Mouse (Mus musculus) cortical plate, adult 2 months (tissue): Measurements from ENCODE around the gene Tulp1.

Experiments used
- CTCF ChIP-seq: fragments of 200-500 bp; IDR thresholded peaks from 2 replicates; pipeline ENCODE4 v1.5.1; 2011; ENCODE audit warnings: mild to moderate bottlenecking, control low read depth, low read length; ENCODE audit not compliant: insufficient read depth; ENCODE audit errors: extremely low read depth
- POLR2A ChIP-seq: fragments of 200-500 bp; IDR thresholded peaks from 2 replicates; pipeline ENCODE4 v1.6.1; 2011; ENCODE audit warnings: mild to moderate bottlenecking, low read length, control low read depth; ENCODE audit not compliant: insufficient read depth; ENCODE audit errors: extremely low read depth

- TF ChIP-seq CTCF (no peak), POLR2A (no peak)
These were observed 30.0 kb upstream of the Tulp1 start for GRCm38 (mm10) chr17:28394994-28395393.
